Mouse (Mus musculus): Measurements from ENCODE around the gene Rpl35a.
"Not testable (repeated sequence)": the region's sequence is repeated elsewhere in the genome, so short reads cannot be mapped to it uniquely, and the experiment has no call there.

The Rpl35a gene

DNA sequence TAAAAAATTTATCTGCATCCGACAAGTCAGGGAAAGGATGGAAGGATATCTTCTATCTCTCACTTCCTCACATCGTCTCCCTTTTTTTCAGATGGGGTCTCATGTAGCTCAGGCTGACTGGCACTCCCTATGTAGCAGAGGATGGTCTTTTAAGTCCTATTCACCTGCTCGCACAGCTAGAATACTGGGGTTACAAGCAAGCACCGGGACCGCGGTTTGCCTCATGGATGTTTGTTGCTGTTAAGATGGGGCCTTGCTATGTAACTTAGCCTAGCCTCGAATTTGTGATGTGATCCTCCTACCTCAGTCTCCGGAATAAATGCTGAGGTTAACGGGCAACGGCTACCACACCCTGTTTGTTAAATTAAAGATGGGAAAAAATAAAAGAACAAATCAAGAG is 598 bp upstream of the Rpl35a start:
- no peak for DNase-seq (ENCODE audit: low read depth, low spot score)

DNA sequence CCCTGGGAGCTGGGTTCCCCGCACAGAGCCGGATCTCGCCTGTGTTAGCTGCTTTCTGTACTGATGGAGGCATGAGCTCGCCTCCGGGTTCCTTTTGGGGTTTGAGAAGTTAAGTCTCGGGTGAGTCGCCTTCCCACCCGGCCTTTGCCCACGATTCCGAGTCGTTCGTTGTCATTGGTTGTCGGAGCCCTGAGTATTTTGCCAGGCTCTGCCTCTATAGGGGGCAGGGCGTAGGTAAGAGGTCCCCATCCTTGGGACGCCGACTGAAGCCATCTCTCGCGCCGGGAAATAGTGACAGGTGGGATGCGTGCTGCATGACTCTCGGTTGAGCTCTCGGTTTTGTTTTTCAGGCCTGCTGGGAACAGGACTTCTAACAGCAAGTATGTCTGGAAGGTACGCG is 533 bp downstream of the Rpl35a start:
- DNase-seq (ENCODE audit: low read depth, low spot score) = peak; percentile 59

DNA sequence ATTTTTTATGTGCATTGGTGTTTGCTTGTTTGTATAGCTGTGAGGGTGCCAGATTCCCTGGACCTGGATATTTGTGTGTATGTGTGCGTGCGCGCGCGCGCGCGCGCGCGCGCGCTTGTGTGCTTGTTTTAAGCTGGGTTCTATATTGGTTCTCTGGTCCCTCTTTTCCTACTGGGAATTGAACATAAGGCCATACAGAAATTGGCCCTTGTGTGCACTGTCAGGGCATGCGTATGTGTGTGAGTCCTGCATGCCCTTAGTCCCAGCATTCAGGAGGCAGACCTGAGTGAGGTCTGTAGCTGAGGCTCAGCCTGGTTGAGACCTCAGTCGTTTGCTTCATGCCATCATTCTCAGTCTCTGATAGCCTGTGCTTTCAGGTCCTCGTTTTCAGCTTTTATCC is 1.8 kb downstream of the Rpl35a start:
- peak; percentile 22 for DNase-seq (ENCODE audit: low read depth, low spot score)

DNA sequence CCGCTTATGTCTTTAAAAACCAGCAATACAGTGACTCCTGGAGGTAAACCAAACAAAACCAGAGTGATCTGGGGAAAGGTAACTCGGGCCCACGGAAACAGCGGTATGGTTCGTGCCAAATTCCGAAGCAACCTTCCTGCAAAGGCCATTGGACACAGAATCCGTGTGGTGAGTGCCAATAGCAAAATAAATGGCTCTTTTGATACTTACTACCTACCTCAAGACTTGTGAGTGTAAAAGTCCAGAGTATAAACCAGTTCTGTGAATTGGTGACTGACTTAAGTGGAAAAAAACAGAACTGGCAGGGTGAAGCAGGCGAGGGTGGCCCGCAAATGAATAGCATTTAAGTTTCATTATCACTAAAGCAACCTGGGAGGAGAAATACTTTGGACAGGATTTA is 2.4 kb downstream of the Rpl35a start:
- not testable (repeated sequence) for DNase-seq (ENCODE audit: low read depth, low spot score)

DNA sequence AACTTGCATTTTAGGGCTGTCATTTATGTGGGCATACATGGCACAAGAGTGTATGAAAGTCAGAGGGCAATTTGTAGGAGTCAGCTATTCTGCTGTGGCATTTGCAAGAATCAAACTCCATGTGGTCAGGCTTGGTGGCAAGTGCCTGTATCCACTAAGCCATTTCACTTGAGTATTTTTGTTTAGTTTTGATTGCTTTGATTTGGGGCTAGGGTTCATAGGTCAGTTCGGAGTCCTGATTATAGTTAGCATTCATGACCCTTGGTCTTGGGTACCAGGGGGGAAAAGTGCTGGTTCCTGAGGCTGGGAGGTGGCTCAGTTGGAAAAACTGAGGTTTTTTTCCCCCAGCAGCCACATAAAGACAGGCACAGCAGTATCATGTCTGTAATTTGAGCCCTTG is 3.2 kb downstream of the Rpl35a start:
- DNase-seq (ENCODE audit: low read depth, low spot score) = no peak

DNA sequence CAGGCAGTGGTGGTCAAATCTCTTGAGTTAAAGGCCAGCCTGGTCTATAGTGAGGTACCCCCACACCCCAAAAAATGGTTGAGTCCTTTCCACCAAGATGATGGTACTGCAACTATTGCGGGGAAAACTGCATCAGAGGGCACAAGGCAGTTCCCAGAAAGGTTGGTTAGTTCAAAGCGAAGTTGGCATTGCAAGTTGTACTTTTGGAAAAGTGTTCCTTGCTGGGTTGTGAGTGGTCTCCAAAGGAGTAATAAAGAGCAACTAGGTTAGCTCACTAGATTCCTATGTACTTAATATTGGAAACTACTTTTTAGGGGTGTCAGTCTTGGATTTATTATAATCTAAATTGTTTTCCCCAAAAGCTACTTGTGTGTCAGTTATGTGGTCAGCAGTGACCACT is 4.7 kb downstream of the Rpl35a start:
- DNase-seq (ENCODE audit: low read depth, low spot score) = peak; percentile 31

DNA sequence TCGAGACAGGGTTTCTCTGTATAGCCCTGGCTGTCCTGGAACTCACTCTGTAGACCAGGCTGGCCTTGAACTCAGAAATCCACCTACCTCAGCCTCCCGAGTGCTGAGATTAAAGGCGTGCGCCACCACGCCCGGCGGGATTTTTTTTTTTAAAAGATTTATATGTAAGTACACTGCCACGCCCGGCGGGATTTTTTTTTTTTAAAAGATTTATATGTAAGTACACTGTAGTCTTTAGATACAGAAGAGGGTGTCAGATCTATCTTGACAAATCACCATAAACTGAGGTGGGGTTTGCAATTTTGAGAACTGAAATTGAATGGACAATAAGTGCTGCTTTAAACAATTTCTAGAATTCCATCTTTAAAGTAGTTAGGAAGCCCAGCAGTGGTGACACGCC is 5.1 kb downstream of the Rpl35a start:
- DNase-seq (ENCODE audit: low read depth, low spot score) = no peak

DNA sequence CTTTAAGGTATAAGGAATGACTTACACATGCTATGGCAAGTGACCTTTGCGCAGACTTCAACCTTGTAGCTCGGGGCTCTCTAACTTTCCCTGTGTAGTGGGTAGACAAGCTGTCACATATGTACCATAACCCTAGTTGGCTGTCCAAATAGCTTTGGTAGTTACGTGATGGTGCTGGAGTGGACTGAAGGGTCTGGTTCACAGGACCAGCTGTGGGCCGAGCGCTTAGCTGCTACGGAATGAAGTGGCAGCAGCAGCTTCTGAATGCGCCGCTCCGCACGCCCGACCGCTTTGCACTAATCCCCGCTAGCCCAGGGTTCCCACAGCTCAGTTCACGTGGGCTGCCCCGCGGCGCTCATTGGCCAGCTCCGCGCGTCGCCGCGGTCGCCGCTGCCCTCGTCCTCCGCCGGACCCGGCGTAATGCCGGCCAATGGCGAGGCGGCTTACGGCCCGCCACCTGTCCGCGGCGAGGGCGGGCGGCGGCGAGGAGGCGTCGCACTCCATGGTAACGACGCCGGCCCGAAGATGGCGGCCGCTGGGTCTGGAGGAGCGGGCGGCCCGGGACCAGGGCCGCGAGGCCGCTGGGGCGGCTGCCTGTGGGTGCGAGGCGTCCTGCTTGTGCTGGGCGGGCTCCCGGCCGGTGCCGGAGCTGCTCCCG is 5.9 kb downstream of the Rpl35a start, which contains the start of gene Lmln:
Lmln (plus strand) TSS at position 498 of the 658 bp plus-strand sequence.
- DNase-seq (ENCODE audit: low read depth, low spot score) = peak; percentile 93

DNA sequence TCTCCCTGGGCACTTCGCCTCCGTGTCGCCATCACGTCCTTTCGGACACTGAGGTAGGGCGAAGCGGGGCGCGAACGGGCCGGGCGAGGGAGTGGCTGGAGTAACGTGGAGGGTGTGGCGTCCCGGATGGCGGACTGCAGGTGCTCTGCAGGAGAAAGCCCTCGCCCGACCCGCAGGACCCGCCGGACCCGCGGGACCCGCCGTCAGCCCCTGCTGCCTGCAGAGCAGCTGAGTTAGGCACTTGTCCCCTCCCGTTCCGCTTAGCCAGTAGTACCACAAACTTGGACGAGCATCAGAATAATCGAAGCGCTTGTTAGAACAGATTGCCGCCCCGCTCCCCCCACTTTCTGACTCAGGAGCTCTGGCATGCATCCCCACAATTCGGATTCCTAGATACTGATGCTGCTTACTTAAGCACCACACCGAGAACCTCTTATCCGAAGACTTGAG is 6.5 kb downstream of the Rpl35a start:
- DNase-seq (ENCODE audit: low read depth, low spot score) = peak; percentile 79

DNA sequence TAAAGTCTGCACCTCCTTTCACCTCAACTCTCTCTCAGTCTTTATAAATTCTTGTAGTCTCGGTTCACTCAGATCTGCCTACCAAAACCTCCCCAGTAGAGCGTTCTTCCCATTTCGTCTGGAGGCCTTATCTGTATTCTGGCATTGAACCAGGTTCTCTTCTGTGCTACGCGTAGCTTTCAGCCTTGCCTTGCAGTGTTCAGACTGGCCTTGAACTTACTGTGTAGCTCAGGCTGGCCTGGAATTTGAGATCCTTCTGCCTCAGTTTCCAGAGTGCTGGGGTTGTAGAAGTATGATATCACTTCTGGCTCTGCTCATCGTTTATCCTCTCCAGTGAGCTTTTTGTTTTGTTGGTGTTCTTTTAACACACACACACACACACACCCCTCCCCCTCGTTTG is 7.0 kb downstream of the Rpl35a start:
- DNase-seq (ENCODE audit: low read depth, low spot score) = no peak

DNA sequence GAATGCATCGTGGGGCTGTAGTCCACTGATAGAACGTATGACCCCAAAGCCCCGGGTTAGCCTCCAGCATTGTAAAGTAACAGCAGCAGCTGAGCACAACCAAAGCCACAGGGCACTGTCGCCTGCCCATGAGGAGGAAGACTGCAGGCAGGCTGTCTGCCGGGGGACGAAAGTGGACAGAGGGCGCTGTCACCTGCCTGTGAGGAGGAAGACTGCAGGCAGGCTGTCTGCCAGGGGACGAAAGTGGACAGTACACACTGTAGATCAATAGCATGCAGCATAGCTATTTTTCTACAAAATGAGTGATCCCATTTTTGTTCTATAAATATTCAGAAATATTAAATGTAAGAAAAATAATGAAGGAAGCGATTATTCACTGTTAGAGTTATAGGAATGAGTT is 8.4 kb downstream of the Rpl35a start:
- no peak for DNase-seq (ENCODE audit: low read depth, low spot score)

DNA sequence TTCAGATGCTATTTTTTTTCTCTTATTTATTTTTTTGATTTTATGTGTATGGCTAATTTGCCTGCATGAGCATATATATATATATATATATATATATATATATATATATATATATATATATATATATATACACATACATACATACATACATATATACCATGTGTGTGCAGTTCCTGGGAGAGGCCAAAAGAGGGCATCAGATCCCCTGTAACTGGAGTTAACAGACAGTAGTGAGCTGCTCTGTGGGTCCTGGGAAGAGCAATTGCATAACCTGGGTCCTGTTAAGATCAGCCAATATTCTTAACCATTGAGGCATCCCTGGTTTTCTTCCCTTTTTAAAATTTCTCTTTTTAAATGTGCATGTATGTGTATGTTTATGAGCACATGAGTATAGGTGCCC is 14.7 kb downstream of the Rpl35a start:
- DNase-seq (ENCODE audit: low read depth, low spot score) = no peak

DNA sequence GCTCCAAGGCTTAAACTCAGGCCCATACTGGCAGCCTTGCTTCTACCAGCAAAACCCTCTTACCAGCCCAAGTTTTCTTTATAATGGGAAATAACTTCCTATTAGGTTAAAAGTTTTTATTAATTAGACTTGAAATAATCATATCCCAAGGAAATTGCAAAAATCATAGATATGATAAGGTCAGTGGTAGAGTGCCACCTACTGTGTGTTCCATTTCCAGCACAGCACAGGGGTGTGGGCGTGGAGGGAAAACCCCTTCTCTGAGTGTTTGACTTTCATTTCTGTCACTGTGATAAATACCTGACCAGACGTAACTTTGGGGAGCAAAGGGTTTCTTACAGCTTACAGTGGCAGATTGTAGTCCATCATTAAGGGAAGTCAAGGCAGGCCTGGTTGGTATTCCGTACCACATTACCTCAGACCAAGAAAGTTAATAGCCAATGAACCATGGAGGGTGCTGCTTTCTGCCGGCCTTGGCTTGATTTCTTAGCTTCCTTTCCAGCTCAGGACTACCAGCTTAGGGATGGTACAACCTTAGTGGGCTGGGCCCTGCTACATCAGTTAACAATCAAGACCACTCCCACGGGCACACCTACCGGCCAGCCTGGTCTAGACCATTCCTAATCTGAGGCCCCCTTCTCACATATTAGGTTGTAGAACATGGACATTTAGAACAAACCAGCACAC is 16.8 kb downstream of the Rpl35a start:
- no peak for DNase-seq (ENCODE audit: low read depth, low spot score)

DNA sequence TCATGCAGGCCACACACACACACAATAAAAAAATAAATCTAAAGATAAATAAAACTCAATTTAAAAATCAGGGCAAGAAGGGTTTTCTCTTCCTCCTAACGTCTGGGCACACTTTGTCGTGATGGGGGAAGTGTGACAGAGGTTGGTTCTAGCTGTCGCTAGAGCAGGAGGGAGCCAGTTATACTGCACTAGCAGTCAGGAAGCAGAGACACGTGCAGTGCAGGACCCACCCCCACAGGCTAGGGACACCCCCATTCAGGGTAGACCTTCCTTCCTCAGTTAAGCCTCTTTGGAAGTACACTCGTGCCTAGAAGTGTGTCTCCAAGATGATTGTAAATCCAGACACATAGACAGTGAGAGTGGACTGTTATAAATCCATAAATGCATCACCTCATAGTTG is 18.7 kb downstream of the Rpl35a start:
- DNase-seq (ENCODE audit: low read depth, low spot score) = no peak

DNA sequence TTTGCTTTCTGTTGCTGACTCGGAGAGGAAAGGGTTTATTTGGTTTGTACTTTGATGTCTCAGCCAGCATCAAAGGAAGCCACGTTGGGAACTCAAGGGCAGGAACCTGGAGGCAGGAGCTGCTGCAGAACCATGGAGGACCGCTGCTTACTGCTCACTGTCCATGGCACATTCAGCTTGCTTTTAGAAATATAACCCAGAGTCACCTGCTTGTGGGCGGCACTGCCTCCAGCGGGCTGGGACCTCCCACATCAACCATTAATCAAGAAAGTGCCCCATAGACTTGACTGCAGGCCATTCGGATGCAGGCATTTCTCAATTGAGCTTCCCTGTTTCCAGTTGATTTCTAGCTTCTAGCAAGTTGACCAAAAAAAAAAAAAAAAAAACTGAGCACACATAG is 19.8 kb downstream of the Rpl35a start:
- DNase-seq (ENCODE audit: low read depth, low spot score) = no peak

DNA sequence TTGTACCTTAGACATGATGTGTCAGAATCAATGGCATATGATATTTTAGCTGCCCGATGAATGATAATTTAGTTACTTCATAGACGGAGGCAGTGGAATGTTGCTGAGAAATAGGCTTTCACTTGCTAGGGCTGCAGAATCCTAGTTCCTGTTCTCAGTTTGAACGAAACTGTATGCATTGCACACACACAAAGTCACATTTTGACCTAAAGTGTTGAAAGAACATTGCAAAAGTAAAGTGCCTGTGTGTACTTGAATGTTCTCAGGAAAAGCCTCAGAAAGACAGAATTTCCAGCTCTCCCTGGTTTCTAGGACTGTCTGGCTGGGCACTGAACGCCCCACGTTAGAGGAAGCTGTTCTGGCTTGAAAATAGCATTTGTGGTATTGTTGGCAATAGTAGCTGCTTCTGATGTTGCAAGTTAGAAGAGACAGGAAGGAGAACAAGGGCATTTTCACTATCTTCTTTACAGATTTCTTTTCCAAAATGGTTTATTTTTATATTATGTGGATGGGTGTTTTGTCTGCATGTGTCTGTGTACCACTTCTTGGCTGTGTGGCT is 20.9 kb downstream of the Rpl35a start:
- no peak for DNase-seq (ENCODE audit: low read depth, low spot score)

DNA sequence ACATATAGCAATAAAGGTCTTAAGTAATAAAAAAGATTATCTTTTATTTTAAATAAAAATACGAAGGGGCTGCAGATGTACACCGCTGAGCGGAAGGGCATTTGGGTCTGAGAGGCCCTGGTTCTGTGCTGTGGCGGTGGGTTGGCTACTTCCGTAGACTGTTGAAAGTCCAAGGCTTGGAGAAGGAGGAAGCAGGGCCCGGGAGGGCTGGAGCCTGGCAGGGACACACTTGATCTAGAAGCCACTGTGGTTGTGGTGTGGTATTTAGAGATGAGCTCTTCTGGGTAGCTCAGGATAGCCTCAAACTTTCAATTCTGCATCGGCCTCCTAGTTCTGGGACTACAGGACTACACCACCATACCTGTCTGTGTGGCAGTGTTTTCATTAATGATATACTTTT is 23.8 kb downstream of the Rpl35a start:
- no peak for DNase-seq (ENCODE audit: low read depth, low spot score)

DNA sequence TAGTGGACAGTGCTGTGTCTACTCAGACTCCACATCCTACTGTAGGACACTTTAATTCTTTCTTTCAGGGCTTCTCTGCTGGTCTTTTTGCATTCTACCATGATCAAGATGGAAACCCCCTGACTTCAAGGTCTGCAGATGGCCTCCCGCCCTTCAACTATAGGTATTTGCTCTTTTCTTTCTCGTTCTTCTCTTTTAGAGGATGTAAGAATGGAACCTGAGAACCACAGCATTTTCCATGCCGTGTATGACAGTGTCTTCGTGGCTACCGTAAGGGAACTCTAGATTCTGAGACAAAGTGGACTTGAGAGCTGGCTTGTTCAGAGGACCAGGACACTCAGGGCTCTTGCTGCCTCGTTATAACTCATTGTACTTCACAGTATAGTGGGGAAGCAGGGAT is 26.7 kb downstream of the Rpl35a start:
- no peak for DNase-seq (ENCODE audit: low read depth, low spot score)

DNA sequence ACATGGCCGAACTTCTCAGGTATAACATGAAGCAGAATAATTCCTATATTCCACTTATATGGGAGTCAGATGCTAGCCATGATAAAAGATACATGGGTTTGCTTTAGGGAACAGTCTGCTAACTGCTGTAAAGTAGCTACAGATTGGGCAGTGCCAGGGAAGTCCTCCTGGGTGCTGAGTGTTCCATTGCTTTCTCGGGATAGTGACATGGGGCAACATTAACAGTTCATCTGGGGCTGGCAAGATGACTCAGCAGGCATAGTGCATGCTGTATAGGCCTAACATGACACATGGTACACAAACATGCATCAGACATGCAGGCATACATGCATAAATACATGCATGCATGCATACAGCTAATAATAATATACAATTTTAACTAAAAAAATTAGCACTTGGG is 27.7 kb downstream of the Rpl35a start:
- no peak for DNase-seq (ENCODE audit: low read depth, low spot score)

DNA sequence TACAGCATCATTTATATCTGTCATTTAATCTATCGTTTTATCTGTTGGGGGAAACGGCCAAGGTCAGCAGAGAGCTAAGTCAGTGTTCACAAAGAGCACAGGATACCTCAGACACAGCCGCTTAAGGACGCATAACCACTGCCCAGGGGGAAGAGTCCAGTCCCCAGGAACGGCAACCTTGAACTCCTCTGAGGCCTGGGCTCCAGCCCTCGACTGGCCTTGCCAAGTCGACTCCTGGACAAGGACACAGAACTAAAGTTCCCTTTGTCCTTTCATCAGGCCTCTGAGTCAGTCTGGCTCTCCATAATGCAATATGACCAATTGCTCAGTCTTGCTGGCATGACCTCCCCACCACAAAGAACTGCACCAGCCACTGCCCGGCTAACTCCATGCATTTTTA is 29.4 kb downstream of the Rpl35a start:
- DNase-seq (ENCODE audit: low read depth, low spot score) = peak; percentile 26
